Mouse (Mus musculus) frontal cortex, postnatal 10 days (tissue): Measurements from ENCODE around the gene Abca8a.

ENCODE experiments used
- DNase-seq, 2 experiments: peaks; one replicate each; pipeline ENCODE4 v3.0.0; 2022; ENCODE audit warnings: low spot score in 2 of 2, mixed read lengths in 1 of 2

The Abca8a gene

DNA sequence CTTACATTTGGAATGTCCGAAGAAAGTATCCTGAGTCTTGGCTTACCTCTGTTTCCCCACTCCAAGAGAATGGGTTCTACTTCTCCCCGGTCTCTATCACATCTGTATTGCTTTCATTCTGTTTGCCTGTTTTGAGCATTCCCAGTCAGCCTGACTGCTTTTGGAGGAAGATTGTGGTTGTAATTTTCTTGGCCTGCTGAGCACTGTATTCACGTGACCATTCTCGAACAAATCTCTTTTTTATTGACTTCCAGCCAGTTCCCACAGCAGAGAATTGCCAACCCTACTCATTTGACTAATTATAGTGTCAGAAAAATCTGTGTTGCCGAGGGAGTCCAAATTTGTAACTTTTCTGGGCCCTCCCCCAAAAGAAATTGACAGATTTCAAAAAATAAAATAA, at the start of gene Abca8a:
Abca8a (minus strand) TSS at position 121 of the 400 bp plus-strand sequence.
- DNase-seq = no peak

DNA sequence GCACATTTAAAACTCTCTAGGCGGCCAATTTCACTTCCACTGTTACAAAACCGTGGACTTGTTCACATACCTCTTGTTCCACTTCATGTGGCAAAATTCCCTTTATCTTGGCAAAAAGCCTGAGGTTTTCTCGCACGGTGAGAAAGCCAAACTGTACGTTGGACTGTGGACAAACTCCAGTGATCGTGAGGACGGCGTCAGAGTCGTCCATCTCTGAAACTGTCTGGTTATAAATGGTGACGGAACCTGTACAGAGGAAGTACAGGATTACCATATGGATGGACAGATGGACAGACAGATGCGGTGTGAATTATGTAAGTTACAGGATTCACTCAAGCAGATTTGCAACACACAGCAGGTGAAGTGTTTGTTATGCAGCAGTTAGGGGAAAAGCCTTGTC, 49.6 kb upstream of the Abca8a start:
- no peak for DNase-seq

DNA sequence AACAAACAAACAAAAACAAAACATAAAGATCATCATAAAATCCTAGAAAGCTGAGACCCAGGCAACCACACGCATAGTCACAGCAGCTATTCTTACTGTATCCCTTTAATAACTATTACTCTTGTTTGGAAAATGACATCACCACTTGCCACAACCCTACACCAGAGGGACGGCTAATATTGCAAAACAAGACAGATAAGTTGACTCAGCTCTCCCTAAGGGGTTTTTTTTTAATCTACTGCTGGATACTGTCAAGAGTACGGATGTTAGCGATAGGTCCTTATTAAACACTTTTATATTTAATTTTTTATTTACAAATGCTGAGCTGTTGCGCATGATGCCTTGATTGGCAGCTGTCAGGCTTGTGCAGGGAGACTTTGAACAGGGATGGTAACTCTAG, 35.0 kb upstream of the Abca8a start:
- no peak for DNase-seq

DNA sequence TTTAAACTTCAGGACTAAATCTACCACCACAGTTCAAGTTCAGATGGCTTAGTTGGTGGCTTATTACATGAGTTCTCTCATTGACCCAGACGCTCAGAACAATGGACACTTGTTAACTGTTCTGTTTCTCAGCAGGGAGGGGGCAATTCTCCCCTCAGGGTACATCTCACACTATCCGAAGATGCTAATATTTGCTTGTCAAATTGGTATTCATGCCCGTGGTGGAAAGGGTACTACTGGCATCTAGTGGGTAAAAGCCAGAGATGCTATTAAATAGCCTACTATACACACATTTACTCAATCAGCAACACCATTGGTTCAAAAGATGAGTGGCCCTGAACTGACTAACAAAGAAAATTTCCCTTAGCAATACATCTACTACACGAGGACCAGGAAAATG, 15.4 kb upstream of the Abca8a start:
- DNase-seq = no peak

DNA sequence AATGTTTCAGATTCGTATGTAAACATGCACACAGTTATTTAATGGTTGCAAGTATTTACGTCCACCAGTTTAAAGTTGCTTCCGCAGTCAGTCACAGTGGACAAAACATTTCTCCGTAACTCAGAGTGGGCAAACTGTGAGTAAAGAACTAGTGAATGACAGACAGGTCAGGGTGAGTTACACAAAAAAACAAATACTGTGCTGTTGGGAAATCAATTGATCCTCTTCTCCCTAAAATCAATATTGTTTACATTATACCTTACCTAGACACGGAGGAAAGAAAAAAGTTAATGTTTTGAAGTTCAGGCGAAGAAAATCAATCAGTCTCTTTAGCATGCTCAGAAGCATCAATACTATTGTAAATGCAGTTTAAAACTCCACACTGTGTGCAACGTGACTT, 5.7 kb upstream of the Abca8a start:
- no peak for DNase-seq

DNA sequence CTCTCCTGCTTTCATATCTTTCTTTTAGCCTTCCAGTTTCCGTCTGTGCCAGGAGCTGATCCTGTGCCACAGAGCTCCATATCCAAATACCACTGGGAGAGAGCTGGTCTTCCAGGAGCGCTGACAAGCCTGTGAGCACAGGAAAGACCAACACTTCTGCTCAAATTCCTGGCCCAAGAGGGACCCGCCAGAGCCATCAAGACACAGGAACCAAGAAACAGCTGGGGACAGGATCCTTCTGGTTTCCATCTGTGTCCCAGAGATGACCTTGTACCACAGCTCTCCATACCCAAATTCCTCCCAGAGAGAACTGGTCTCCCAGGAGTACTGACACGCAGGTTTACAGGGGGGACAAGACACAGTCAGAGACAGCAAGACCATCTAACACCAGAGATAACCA, 3.1 kb upstream of the Abca8a start:
- no peak for DNase-seq

DNA sequence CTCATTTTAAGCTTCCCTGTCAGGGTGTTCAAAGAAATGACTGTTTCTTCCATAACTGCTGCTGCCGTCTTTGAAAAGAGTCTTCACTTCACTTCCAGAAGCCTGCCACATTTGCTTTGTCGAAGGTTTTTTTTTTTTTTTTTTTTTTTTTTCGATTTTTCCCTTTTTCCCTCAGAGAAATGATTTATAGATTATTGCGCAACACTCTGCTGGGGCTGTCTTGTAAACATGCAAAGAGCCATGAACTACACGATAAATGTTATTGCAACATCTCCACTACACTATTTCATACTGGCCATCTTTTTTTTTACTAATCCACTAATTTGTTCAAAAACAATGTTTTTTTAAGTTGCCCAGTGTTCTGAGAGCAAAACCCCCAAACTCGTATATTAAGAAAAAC, 1.7 kb upstream of the Abca8a start:
- no peak for DNase-seq

DNA sequence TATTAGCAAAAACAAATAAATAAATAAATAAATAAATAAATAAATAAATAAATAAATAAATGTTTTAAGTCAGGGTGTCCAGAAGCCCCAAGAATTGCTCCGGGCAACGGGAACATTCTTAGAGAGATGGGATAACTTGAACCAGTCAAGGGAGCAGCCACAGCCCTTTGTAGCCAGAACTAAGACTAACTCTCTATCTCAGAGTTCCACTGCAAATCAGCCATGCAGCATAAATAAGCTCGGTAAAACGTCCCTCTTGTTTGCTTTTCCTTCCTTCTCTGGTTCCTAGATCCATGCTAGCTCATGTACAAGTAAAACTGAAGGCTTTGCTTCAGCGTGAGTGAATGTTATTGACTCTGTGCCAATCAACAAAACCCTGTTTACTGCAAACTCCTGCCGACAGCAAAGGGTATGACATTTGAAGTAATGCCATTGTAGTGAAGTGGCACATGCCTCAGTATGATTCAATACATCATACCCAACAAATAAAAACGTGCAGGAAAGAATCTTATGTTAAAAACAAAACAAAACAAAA, 865 bp downstream of the Abca8a start:
- no peak for DNase-seq

DNA sequence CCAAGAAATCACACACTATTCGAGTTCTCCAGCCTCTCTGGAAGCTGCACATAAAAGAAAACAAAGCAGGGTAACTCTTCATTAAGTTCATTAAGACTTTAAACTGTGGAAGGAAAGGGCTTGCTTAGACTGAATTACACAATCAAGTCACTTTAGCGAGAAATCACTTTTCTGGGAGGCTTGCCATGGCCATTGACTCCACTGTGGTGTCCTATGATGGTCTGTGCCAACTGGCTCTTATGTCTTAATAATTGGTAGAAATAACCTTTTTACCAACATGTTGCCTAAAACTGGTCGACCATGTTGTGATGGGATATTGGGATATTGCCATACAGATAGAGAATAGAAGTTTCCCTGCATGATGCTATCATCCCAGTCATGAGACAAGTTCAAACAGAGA, 1.5 kb downstream of the Abca8a start:
- DNase-seq = no peak

DNA sequence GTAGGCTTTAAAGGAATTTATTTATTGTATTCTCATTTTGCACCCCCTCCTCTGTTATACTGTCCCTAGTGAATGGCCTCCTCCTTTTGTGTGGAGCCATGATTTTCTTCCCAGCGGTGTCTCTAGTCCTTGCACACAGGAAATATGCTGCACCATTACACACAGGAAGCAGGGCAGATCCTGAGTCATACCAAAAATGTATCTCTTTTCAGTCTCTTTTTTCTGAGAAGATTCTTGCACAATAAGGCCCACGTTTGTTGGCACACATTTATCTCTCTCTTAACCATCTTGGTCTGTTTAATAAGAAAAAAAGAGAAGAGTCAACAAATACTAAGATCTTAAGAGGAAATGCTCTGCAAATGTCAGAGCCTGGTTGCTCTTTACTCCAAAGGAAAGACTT, 4.5 kb downstream of the Abca8a start:
- DNase-seq = no peak

DNA sequence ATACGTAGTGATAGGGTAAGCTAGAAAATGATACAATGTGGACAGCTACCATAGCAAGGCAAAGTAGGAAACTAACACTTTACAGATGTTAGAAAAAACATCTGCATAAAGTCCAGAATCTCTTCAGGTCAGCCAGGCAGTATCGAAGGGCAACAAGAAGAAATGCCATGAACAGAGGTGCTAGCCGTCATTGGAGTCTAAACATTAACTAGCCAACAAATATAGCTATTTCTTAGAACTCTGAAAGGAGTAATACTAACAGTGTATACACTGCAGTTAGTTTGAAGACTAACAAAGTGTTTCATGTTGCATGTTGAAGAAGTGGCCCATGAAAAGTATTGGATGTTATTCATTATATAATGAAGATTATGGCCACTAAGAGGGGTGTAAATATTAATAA, 23.6 kb downstream of the Abca8a start:
- no peak for DNase-seq

DNA sequence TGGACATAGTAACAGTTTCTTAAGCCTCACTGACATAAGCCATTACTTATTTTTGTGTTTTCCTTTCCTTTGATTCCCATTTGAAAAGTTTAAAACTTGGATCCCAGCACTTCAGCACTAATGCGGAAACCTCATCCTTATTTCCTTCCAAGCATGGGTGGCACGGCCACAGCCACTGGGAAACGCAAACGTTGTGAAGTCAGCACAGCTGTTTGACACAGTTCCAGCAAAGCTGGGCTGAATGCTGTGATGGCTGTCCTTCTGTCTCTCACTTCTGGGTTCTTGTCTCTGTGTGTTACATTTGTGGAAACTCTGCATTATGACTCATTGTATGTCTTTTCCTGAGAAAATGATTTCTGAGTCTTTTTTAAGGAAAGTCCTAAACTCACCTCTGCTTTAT, 34.7 kb downstream of the Abca8a start:
- no peak for DNase-seq

DNA sequence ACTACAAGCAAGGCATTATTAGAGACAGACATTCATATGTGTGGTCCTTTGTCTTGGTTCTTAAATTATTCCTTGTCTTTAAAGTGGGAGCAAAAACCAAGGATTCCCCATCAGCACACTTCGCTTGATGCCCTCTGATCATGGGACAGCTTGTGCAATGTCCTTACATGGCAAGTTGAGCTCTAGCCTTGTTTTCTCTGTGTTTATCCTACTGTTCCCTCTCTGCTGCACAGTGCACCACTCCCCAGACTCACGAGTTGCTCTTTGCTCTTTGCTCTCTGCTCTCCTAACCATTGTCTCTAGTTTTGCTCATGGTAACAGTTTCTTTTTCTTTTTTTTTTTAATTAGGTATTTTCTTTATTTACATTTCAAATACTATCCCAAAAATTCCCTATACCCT, 35.7 kb downstream of the Abca8a start:
- DNase-seq = no peak

DNA sequence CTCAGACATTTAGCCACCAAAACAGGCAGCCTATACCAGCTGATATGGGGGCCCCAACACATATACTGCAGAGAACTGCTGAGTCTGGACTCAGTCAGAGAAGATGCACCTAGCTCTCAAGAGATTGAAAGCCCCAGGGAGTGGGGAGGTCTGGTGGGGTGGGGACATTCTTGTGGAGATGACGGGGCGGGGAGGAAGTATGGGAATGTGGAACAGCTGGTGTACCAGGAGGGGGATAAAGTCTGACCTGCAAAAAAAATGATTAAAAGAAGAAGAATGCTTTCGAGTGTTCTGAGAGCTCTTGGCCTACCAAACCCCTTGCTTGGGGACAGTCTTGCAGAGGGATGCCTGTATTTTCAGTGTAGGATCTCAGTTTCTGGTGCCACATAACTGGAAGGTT, 42.1 kb downstream of the Abca8a start:
- DNase-seq = no peak

DNA sequence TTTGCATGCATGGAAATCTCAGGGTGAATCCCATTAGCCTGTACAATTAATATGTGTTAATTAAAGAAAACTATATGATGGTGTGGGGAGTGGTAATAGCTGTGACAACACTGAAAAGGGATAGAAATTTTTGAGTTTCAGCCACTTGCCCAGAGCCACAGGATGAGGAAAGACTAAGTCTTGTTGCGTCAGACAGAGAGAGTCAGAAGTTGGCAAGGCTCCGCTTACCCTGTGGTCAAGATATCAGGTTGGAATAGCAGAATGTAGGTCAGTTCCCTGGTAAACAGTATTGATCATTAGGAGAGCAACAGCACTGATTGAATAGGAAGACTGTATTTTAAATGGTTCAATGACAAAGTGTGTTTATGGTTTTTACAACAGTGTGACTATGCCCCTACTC, 58.0 kb downstream of the Abca8a start:
- DNase-seq = no peak

DNA sequence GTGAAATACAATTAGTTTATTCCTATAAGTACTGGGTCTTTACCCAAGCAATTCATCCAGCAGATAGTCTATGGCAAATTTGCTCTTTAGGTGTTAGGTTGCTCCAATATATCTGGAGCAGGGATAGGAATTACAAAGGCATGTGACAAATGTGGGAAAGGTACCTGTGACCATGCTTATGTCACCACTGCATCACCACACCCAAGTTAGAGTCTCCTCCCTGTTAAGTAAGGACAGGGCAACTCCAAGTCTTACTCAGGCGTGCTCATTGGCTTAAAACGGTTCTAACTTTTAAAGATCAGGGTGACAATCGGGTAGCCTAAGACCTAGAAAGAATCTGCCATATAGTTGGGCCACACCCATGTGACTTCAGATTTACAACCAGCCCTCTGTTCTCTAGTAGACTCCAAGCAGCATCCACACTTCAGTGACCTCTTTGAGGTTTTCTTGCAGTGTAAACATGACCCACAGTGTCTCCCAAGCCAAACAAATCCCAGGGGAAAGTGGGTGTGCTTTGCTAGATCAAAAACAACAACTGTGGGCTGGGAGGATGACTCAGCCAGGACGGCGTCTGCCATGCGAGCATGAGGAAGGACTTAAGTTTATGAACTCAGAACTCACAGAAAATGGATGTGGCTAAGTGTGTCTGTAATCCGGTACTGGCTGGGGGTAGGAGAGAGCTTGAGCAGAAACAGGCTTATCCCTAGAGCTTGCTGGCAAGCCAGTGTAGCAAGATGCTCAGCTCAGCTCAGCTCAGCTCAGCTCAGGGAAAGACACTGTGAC, 66.7 kb downstream of the Abca8a start:
- DNase-seq = no peak

DNA sequence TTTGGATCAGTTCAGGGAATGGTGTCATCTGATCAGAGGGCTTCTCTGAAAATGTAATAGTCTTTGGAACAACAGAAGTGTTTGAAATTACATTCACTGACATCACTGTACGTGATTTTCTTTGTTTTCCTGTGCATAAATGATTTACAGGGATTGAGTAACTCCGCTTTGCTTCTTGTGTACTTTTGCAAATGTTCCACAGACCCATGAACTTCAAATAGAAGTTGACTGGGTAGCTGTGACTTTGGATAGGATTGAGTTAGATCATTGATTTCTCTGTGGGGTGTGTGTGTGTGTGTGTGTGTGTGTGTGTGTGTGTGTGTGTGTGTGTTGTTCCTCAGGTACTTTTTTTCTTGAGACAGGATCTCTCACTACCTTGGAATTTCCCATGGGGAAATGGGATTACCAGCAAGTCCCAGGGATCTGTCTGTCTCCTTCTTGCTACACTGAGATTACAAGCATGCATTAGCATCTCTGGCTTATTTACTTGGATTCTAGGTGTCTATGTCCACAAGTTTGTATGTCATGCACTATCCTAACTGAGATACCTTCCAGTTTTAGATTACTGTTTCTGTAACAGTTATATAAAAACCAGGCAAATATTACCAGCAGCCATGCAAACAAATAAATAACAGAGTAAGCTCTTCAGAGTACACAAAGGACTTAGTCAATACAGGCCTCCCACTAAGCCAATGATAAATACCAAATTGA, 84.8 kb downstream of the Abca8a start:
- DNase-seq = no peak

DNA sequence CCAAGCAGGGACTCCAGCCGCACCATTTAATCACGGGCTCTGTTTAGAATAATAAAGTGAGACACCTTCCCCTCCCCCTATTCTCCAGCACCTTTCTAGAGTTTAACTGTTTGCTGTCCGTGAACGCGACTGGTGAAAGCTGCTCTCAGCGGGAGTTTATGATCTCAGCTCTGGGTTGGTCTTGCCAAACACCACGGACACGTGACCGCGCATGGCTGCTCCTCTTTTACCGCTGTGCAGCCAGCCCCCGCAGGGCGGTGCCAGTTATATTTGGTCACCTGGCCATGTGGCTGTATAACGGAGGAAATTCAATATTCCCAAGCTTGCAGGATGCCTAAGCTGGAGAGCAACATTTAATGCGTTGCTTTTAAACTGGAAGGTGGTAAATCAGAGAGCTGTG, 100.2 kb downstream of the Abca8a start, which contains the start of gene Abca8b:
Abca8b (minus strand) TSS at position 222 of the 400 bp plus-strand sequence.
- peak; percentile 75 to 83 for DNase-seq

DNA sequence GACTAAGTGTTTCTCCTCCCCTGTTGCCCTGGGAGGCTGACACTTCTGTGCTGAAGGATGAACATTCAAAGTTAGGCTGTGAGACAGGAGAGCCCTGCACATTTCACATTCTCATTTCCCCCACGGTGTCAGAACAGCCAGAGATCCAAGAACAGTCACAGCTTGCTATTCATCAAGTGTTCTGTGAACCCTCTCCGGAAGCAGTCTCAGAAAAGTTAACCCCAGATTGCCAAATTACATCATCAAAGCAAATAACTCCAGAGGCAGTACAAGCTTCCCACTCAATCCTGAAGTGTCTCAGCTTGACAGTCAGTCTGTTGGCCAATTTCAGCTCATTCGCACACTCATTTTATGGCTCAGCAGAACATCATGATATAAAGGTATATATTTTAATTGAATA, 100.8 kb downstream of the Abca8a start:
- DNase-seq = peak; percentile 18 to 37

DNA sequence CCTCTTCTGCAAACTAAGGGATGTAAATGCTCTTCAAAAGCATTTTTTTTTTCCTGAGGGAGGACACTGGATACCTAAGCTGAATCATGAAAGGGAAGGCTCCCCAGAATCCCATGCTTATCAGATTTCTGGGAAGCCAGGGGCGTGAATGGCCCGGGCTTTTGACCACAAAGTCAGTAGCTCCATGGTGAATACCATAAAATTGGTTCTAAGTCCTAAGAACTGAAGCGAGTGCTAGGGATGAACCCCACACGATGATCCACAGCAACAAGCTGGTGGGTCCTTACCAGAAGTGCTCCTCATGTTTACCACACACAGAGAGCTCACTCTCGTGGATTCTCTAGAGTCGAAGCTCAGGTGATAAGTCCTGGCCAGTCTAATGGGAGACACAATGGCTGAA, 101.8 kb downstream of the Abca8a start:
- no peak for DNase-seq

DNA sequence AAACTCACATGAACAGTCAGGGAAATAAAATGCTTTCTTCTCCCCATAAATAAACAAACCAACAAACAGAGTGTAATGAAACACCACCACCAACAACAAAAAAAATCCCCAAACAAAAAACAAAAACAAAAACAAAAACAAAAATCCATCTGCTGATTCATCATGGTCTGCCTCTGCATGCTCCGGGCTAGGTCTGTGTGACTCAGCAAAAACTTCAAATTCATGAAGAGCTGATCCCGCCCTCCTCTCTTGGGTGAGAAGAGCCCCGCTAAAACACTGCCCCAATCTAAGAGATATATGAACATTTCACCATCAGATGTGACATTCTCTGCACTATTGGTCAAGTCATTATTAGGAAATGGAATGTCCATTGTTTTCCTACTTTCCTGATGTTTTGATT, 104.5 kb downstream of the Abca8a start:
- no peak for DNase-seq

DNA sequence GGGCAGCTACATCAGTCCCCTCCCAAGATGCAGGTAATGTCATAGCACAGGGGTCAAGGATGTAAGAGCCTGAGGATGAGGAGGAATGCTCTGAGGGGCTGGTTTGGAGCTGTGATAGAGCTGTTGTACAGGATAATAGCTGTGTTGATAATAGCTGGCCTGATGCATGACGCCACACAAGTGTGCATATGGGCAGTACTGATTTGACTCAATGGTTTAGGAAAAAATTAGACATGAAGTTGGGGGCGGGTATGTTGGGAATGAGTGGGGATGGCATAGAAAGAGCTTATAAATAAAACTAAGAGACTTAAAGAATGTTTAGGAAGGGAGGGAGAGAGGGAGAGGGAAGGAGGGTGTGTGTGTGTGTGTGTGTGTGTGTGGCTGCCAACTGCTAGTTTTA, 105.5 kb downstream of the Abca8a start:
- DNase-seq = no peak

DNA sequence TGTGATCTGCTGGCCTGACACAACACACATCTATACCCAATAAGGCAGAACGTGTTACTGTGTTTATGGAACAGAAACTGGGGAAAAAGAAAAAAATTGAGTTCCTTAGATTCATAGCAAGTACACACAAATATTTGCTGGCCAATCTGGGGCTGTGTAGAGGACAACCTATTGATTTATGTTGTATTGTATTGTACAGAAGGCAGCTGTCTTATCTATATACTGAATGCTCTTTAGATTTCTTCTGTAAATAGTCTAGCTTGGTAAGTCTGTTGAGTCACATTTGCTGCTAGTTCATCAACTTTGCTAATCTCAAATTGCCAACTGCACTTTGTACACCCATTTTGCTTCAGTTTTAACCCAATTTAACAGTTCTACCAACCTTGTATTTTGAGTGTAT, 107.6 kb downstream of the Abca8a start:
- DNase-seq = no peak
